14 mouse cellular contexts compared by ENCODE assay signal in genomic region chr16:34031565-34031964, GRCm38 (mm10).
DNase-seq lines count a peak whose midpoint lies in the region; ATAC-seq lines count a peak whose summit lies in the region.
"Had no signal": no experiment of that assay in that cellular context is flagged by ENCODE, and none has a peak within 500 bp of the region (broad histone marks: within the 10 kb centered on the region; RNA-seq: fewer than 3 reads in every experiment).

No protein-coding gene starts in this region.

- intact Hi-C loops in heart, postnatal 25 days (cut with DNase I), result loop anchor here (5.0 kb wide), 1 partner anchor 51 kb away; no protein-coding TSS in a partner anchor

- H3K9me3 ChIP-seq in heart, embryonic 12.5 days (replicated peaks), result no peaks in the 10 kb centered on the region
- H3K9me3 ChIP-seq in liver, embryonic 15.5 days (replicated peaks), result no peaks in the 10 kb centered on the region
- no peaks in the 10 kb centered on the region for H3K9me3 ChIP-seq in hindbrain, embryonic 12.5 days (replicated peaks)
- H3K9me3 ChIP-seq: embryonic facial prominence, embryonic 15.5 days; limb, embryonic 15.5 days; neural tube, embryonic 13.5 days had no signal

- H3K4me1 ChIP-seq in heart, embryonic 12.5 days (replicated peaks), result peaks cover 53% of the 10 kb centered on the region
- peaks cover 78% of the 10 kb centered on the region for H3K4me1 ChIP-seq in liver, embryonic 15.5 days (replicated peaks)
- H3K4me1 ChIP-seq in hindbrain, embryonic 12.5 days, result no peaks in the 10 kb centered on the region
- H3K4me1 ChIP-seq: embryonic facial prominence, embryonic 15.5 days; limb, embryonic 15.5 days; neural tube, embryonic 13.5 days had no signal

- DNase-seq in heart, postnatal 25 days (ENCODE audit: low spot score), result no peak
- peak; percentile 98 for DNase-seq in MEL-GATA-1-ER (ENCODE audit: extremely low read depth, low read depth)
- no peak for DNase-seq in left cerebral cortex, adult 9 months (ENCODE audit: low spot score in 2 of 2)
- DNase-seq in right cerebral cortex, postnatal 14 days, result no peak
- DNase-seq: cerebellum, postnatal 36 days; kidney, postnatal 14 days; lung, postnatal 36 days had no signal

- H3K4me2 ChIP-seq in heart, embryonic 12.5 days, result 0 out of 2 replicates have a peak overlapping the region, but pooled peaks have one; percentile 29
- peak overlapping the region; percentile 65 for H3K4me2 ChIP-seq in liver, embryonic 15.5 days
- no peak overlapping the region for H3K4me2 ChIP-seq in hindbrain, embryonic 12.5 days (replicated peaks)
- H3K4me2 ChIP-seq: embryonic facial prominence, embryonic 15.5 days; limb, embryonic 15.5 days; neural tube, embryonic 13.5 days had no signal

- no peaks in the 10 kb centered on the region for H3K27me3 ChIP-seq in heart, embryonic 12.5 days (replicated peaks)
- H3K27me3 ChIP-seq in liver, embryonic 15.5 days, result no peaks in the 10 kb centered on the region
- H3K27me3 ChIP-seq in hindbrain, embryonic 12.5 days, result no peaks in the 10 kb centered on the region
- H3K27me3 ChIP-seq: embryonic facial prominence, embryonic 15.5 days; limb, embryonic 15.5 days; neural tube, embryonic 13.5 days had no signal

- WGBS in heart, embryonic 12.5 days, result 36% methylated on average over 9 of the region's 9 CpGs
- WGBS in liver, embryonic 15.5 days (ENCODE audit: insufficient replicate concordance), result 14% methylated on average over 9 of the region's 9 CpGs
- WGBS in hindbrain, embryonic 12.5 days, result 93% methylated on average over 9 of the region's 9 CpGs

- peak; percentile 90 for ATAC-seq in heart, embryonic 12.5 days (ENCODE audit: insufficient number of reproducible peaks, low FRiP score)
- ATAC-seq in erythroblast, adult 5-6 weeks (replicated peaks; ENCODE audit: low FRiP score, poor library complexity, severe bottlenecking), result peak; percentile 85
- peak; percentile 90 for ATAC-seq in liver, embryonic 15.5 days (ENCODE audit: insufficient read depth)
- no peak for ATAC-seq in hindbrain, embryonic 12.5 days (ENCODE audit: low FRiP score)

- H3K36me3 ChIP-seq in heart, embryonic 12.5 days, result peaks cover 54% of the 10 kb centered on the region
- H3K36me3 ChIP-seq in liver, embryonic 15.5 days (replicated peaks), result peaks cover 5% of the 10 kb centered on the region
- H3K36me3 ChIP-seq in hindbrain, embryonic 12.5 days, result peaks cover 74% of the 10 kb centered on the region

- H3K27ac ChIP-seq in heart, embryonic 12.5 days (ENCODE audit: poor library complexity, severe bottlenecking), result peak overlapping the region; percentile 61
- H3K27ac ChIP-seq in liver, embryonic 15.5 days (replicated peaks), result peak overlapping the region; percentile 79
- H3K27ac ChIP-seq in hindbrain, embryonic 12.5 days, result no peak overlapping the region
- H3K27ac ChIP-seq: embryonic facial prominence, embryonic 15.5 days; limb, embryonic 15.5 days; neural tube, embryonic 13.5 days had no signal

- H3K4me3 ChIP-seq in heart, embryonic 12.5 days, result no peak overlapping the region
- peak overlapping the region; percentile 29 for H3K4me3 ChIP-seq in liver, embryonic 15.5 days (replicated peaks)
- H3K4me3 ChIP-seq in hindbrain, embryonic 12.5 days, result no peak overlapping the region
- H3K4me3 ChIP-seq: embryonic facial prominence, embryonic 15.5 days; limb, embryonic 15.5 days; neural tube, embryonic 13.5 days had no signal

- H3K9ac ChIP-seq in heart, embryonic 12.5 days, result no peak overlapping the region
- H3K9ac ChIP-seq in liver, embryonic 15.5 days, result peak overlapping the region; percentile 37
- no peak overlapping the region for H3K9ac ChIP-seq in hindbrain, embryonic 12.5 days
- H3K9ac ChIP-seq: embryonic facial prominence, embryonic 15.5 days; limb, embryonic 15.5 days; neural tube, embryonic 13.5 days had no signal
